Mouse (Mus musculus) liver, postnatal 0 days (tissue): ENCODE measurements around the gene Myo5c.

Experiments
- CTCF ChIP-seq: sonication (generic); IDR thresholded peaks from 2 replicates; pipeline ENCODE4 v1.5.1; 2016; ENCODE audit warnings: antibody characterized with exemption, low read depth
- EP300 ChIP-seq: IDR thresholded peaks from 2 replicates; pipeline ENCODE4 v1.6.1; 2016; ENCODE audit warnings: antibody characterized with exemption, low read depth, mild to moderate bottlenecking

DNA sequence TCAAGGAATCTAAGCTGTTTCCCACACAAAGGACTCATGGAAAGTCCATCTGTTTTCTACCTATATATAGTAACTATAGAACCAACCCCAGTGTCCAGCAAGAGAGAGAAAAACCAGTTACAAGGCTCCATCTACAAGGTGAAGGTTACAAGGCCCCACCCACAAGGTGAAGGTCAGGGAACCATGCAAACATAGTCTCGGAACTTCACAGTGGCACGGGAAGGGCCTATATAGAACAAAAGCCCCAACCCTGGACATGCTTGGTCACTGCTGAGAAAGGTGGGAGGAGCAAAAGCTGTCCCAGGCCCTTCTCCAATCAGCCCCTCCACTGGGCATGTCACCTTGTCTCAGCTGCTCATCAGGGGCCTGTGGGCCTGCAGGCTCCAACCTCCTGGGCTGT, 3.9 kb downstream of the Myo5c start:
- TF ChIP-seq CTCF (no peak), EP300 (no peak)
